Mouse (Mus musculus): ENCODE results near the gene Fam131a. TPM values are rescaled to one million over a fixed set of nuclear protein-coding genes. Genes with fewer than 3 reads are reported as not detected.
A peak's percentile ranks its signal among the peaks of the same experiment; 100 is the strongest.
"Not testable (repeated sequence)": the region's sequence is repeated elsewhere in the genome, so short reads cannot be mapped to it uniquely, and the experiment has no call there.

The Fam131a gene
- polyA plus RNA-seq (2014; fragmentation: Nextera tagmentation; extraction: Ambion mirVana): 8.7 and 9.1 TPM in 2 replicates

GRCm38 (mm10) chr16:20693111-20693701 is at the start of gene Fam131a:
Gene Fam131a (plus strand): TSS chr16:20693241.
- ATAC-seq (replicated peaks; ENCODE audit: low FRiP score, low TSS enrichment, low read depth) (peak; percentile 94), DNase-seq (ENCODE audit: low spot score) (peak; percentile 96)
- no peaks in the 10 kb centered on the region for H3K9me3 ChIP-seq (ENCODE audit: control insufficient read depth, low read length)
- no peaks in the 10 kb centered on the region for H3K27me3 ChIP-seq (replicated peaks; ENCODE audit: control insufficient read depth, insufficient read depth, low read length)
- H3K4me1 ChIP-seq (replicated peaks; ENCODE audit: control insufficient read depth, insufficient read depth, low read length): peaks cover 15% of the 10 kb centered on the region
- peak within 1 kb of the TSS; percentile 89 for H3K27ac ChIP-seq (ENCODE audit: low read depth)
- H3K9ac ChIP-seq (ENCODE audit: low read length): peak within 1 kb of the TSS; percentile 62
- H3K4me2 ChIP-seq (ENCODE audit: low read length): peak within 1 kb of the TSS; percentile 75
- H3K4me3 ChIP-seq (ENCODE audit: low read depth, low read length): peak within 1 kb of the TSS; percentile 70
- H3K36me3 ChIP-seq (ENCODE audit: control insufficient read depth, insufficient read depth, low read length): peaks cover 38% of the 10 kb centered on the region
- under 1% methylated on average over 36 of the region's 37 CpGs for WGBS

- no peaks in the 10 kb centered on the region for H3K27me3 ChIP-seq (replicated peaks; ENCODE audit: control insufficient read depth, insufficient read depth, low read length)
- no peak overlapping the region for H3K27ac ChIP-seq (ENCODE audit: low read depth)
- no peak for DNase-seq (ENCODE audit: low spot score)
- no peaks in the 10 kb centered on the region for H3K36me3 ChIP-seq (ENCODE audit: control insufficient read depth, insufficient read depth, low read length)
- 85% methylated on average over 7 of the region's 7 CpGs for WGBS
- H3K9ac ChIP-seq (ENCODE audit: low read length): no peak overlapping the region
- no peak overlapping the region for H3K4me2 ChIP-seq (ENCODE audit: low read length)
- H3K4me3 ChIP-seq (ENCODE audit: low read depth, low read length): no peak overlapping the region
- no peaks in the 10 kb centered on the region for H3K9me3 ChIP-seq (ENCODE audit: control insufficient read depth, low read length)
- no peak for ATAC-seq (replicated peaks; ENCODE audit: low FRiP score, low TSS enrichment, low read depth)
- no peaks in the 10 kb centered on the region for H3K4me1 ChIP-seq (replicated peaks; ENCODE audit: control insufficient read depth, insufficient read depth, low read length)
Measured at GRCm38 (mm10) chr16:20643911-20644310, 49.1 kb upstream of the Fam131a start.

- ATAC-seq (replicated peaks; ENCODE audit: low FRiP score, low TSS enrichment, low read depth) (peak; percentile 96), DNase-seq (ENCODE audit: low spot score) (peak; percentile 98)
- Histone ChIP-seq H3K36me3 (ENCODE audit: control insufficient read depth, insufficient read depth, low read length) (peaks cover 29% of the 10 kb centered on the region), H3K27me3 (replicated peaks; ENCODE audit: control insufficient read depth, insufficient read depth, low read length) (no peaks in the 10 kb centered on the region), H3K4me1 (replicated peaks; ENCODE audit: control insufficient read depth, insufficient read depth, low read length) (peaks cover 9% of the 10 kb centered on the region), H3K9me3 (ENCODE audit: control insufficient read depth, low read length) (no peaks in the 10 kb centered on the region), H3K9ac (ENCODE audit: low read length) (peak within 1 kb of the TSS; percentile 80), H3K27ac (ENCODE audit: low read depth) (peak within 1 kb of the TSS; percentile 43; the same call in 1 of the 2 replicates), H3K4me2 (ENCODE audit: low read length) (peak within 1 kb of the TSS; percentile 98), H3K4me3 (ENCODE audit: low read depth, low read length) (peak within 1 kb of the TSS; percentile 90)
- 2% methylated on average over 46 of the region's 46 CpGs for WGBS
Measured at GRCm38 (mm10) chr16:20651076-20651946, 41.7 kb upstream of the Fam131a start, which contains the start of gene Psmd2. Gene Psmd2 (plus strand): TSS chr16:20651652.

DNA sequence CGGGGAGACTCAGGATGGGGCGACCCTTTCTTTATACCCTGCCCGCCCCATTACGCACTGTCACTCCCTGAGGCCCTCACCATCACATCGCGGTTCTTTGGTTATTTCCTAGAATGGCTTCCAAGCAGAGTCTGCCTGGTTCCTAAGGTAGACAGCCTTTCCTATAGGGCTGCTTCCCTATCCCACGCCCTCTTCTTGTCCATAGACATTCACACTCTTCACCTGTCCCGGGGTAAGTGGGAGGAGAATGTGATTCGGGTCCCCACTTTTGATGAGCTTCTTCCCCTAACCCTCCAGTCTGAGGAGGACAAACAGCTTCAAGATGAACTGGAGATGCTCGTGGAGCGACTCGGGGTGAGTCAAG is 41.1 kb upstream of the Fam131a start:
- Histone ChIP-seq H3K9me3 (ENCODE audit: control insufficient read depth, low read length) (no peaks in the 10 kb centered on the region), H3K4me2 (ENCODE audit: low read length) (peak overlapping the region; percentile 98), H3K27ac (ENCODE audit: low read depth) (no peak overlapping the region), H3K9ac (ENCODE audit: low read length) (peak overlapping the region; percentile 80), H3K4me1 (replicated peaks; ENCODE audit: control insufficient read depth, insufficient read depth, low read length) (peaks cover 9% of the 10 kb centered on the region), H3K27me3 (replicated peaks; ENCODE audit: control insufficient read depth, insufficient read depth, low read length) (no peaks in the 10 kb centered on the region), H3K4me3 (ENCODE audit: low read depth, low read length) (peak overlapping the region; percentile 90), H3K36me3 (ENCODE audit: control insufficient read depth, insufficient read depth, low read length) (peaks cover 35% of the 10 kb centered on the region)
- ATAC-seq (replicated peaks; ENCODE audit: low FRiP score, low TSS enrichment, low read depth) (no peak), DNase-seq (ENCODE audit: low spot score) (no peak)
- 8% methylated on average over 12 of the region's 12 CpGs for WGBS

GRCm38 (mm10) chr16:20653315-20653714 is 39.7 kb upstream of the Fam131a start:
- H3K9me3 ChIP-seq (ENCODE audit: control insufficient read depth, low read length): no peaks in the 10 kb centered on the region
- H3K4me3 ChIP-seq (ENCODE audit: low read depth, low read length): no peak overlapping the region
- no peak for DNase-seq (ENCODE audit: low spot score)
- H3K4me2 ChIP-seq (ENCODE audit: low read length): no peak overlapping the region
- ATAC-seq (replicated peaks; ENCODE audit: low FRiP score, low TSS enrichment, low read depth): no peak
- no peak overlapping the region for H3K27ac ChIP-seq (ENCODE audit: low read depth)
- H3K4me1 ChIP-seq (replicated peaks; ENCODE audit: control insufficient read depth, insufficient read depth, low read length): peaks cover 9% of the 10 kb centered on the region
- no peak overlapping the region for H3K9ac ChIP-seq (ENCODE audit: low read length)
- peaks cover 49% of the 10 kb centered on the region for H3K36me3 ChIP-seq (ENCODE audit: control insufficient read depth, insufficient read depth, low read length)
- WGBS: 57% methylated on average over 2 of the region's 2 CpGs
- H3K27me3 ChIP-seq (replicated peaks; ENCODE audit: control insufficient read depth, insufficient read depth, low read length): no peaks in the 10 kb centered on the region

- WGBS: 91% methylated on average over 4 of the region's 4 CpGs
- Histone ChIP-seq H3K27ac (ENCODE audit: low read depth) (no peak overlapping the region), H3K4me3 (ENCODE audit: low read depth, low read length) (no peak overlapping the region), H3K9me3 (ENCODE audit: control insufficient read depth, low read length) (no peaks in the 10 kb centered on the region), H3K36me3 (ENCODE audit: control insufficient read depth, insufficient read depth, low read length) (peaks cover 92% of the 10 kb centered on the region), H3K27me3 (replicated peaks; ENCODE audit: control insufficient read depth, insufficient read depth, low read length) (no peaks in the 10 kb centered on the region), H3K9ac (ENCODE audit: low read length) (no peak overlapping the region), H3K4me2 (ENCODE audit: low read length) (no peak overlapping the region), H3K4me1 (replicated peaks; ENCODE audit: control insufficient read depth, insufficient read depth, low read length) (peaks cover 4% of the 10 kb centered on the region)
- DNase-seq (ENCODE audit: low spot score) (no peak), ATAC-seq (replicated peaks; ENCODE audit: low FRiP score, low TSS enrichment, low read depth) (no peak)
Measured at GRCm38 (mm10) chr16:20657661-20658060, 35.4 kb upstream of the Fam131a start.

DNA sequence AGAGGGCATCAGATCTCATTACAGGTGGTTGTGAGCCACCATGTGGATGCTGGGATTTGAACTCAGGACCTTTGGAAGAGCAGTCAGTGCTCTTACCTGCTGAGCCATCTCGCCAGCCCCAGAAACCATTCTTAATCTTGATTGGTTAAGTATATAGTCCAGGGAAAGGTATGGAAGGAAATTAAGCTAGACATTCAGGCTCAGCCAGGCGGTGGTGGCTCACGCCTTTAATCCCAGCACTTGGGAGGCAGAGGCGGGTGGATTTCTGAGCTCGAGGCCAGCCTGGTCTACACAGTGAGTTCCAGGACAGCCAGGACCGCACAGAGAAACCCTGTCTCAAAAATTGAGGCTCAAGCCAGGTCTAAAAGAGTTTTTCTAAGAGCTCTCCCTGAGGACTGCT is 25.0 kb upstream of the Fam131a start, which contains the start of gene Eif4g1:
Eif4g1 (plus strand) TSS at position 301 of the 400 bp plus-strand sequence.
- H3K27ac ChIP-seq (ENCODE audit: low read depth); H3K9ac ChIP-seq (ENCODE audit: low read length); H3K4me2 ChIP-seq (ENCODE audit: low read length); DNase-seq (ENCODE audit: low spot score); ATAC-seq (replicated peaks; ENCODE audit: low FRiP score, low TSS enrichment, low read depth); H3K4me1 ChIP-seq (replicated peaks; ENCODE audit: control insufficient read depth, insufficient read depth, low read length); H3K4me3 ChIP-seq (ENCODE audit: low read depth, low read length); H3K9me3 ChIP-seq (ENCODE audit: control insufficient read depth, low read length); H3K27me3 ChIP-seq (replicated peaks; ENCODE audit: control insufficient read depth, insufficient read depth, low read length): not testable (repeated sequence)
- peaks cover 14% of the 10 kb centered on the region for H3K36me3 ChIP-seq (ENCODE audit: control insufficient read depth, insufficient read depth, low read length)
- 96% methylated on average over 3 of the region's 6 CpGs for WGBS

- H3K36me3 ChIP-seq (ENCODE audit: control insufficient read depth, insufficient read depth, low read length): peaks cover 10% of the 10 kb centered on the region
- ATAC-seq (replicated peaks; ENCODE audit: low FRiP score, low TSS enrichment, low read depth) (no peak), DNase-seq (ENCODE audit: low spot score) (no peak)
- H3K27ac ChIP-seq (ENCODE audit: low read depth): no peak overlapping the region
- WGBS: 92% methylated on average over 3 of the region's 3 CpGs
- no peaks in the 10 kb centered on the region for H3K9me3 ChIP-seq (ENCODE audit: control insufficient read depth, low read length)
- no peak overlapping the region for H3K4me2 ChIP-seq (ENCODE audit: low read length)
- no peaks in the 10 kb centered on the region for H3K27me3 ChIP-seq (replicated peaks; ENCODE audit: control insufficient read depth, insufficient read depth, low read length)
- no peak overlapping the region for H3K9ac ChIP-seq (ENCODE audit: low read length)
- no peak overlapping the region for H3K4me3 ChIP-seq (ENCODE audit: low read depth, low read length)
- peaks cover 12% of the 10 kb centered on the region for H3K4me1 ChIP-seq (replicated peaks; ENCODE audit: control insufficient read depth, insufficient read depth, low read length)
Measured at GRCm38 (mm10) chr16:20670291-20670690, 22.8 kb upstream of the Fam131a start.

Measured in intestine, embryonic 14.5 days (tissue).